Mouse (Mus musculus): Measurements from ENCODE around the gene Olfr698.

DNA sequence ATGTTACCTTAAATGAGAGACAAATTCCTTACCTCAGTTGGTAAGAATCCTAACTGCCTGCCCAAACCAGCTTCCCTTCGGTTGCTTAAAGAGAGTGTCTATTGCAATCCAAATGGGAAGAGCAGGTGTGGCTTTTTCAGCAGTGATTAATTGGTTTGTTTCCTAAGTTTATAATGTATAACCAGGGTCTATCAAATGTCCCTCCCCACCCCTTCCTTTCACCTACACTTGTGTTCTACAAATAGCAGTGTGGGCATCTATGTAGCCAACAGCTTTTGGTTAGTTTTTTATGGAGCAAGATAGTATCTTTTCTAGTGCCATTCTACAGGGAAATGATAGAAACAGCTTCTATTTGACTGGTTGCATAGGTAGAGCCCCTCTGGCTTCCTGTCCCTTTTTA, 12.9 kb downstream of the Olfr698 start, which contains the start of gene Olfr697:
- no peak for TF ChIP-seq CTCF (IDR thresholded peaks at IDR 0.05)
- TF ChIP-seq EP300 (IDR thresholded peaks at IDR 0.05): no peak

Data from lung, postnatal 0 days (tissue).